Mouse (Mus musculus) liver, adult 2 months (tissue): ENCODE measurements around the gene Mctp2. TPM values are rescaled to one million over a fixed set of nuclear protein-coding genes. Genes with fewer than 3 reads are reported as not detected.
A peak's percentile ranks its signal among the peaks of the same experiment; 100 is the strongest.

Experiments
- DNase-seq: peaks from one replicate; pipeline ENCODE4 v3.0.0-alpha.2; 2011; ENCODE audit warnings: low read depth, low spot score; ENCODE audit errors: extremely low read depth
- H3K27ac ChIP-seq: fragments of 200-500 bp; replicated peaks from 2 replicates; pipeline ENCODE4 v1.5.1; 2012; ENCODE audit warnings: low read depth, mild to moderate bottlenecking, control low read depth, inconsistent platforms, low read length; ENCODE audit not compliant: insufficient read depth
- H3K27me3 ChIP-seq: fragments of 200-500 bp; 2 replicates; pipeline ENCODE4 v1.6.1; 2012; ENCODE audit warnings: mild to moderate bottlenecking, moderate library complexity, low read length, inconsistent platforms; ENCODE audit not compliant: control insufficient read depth, insufficient read depth
- H3K36me3 ChIP-seq: fragments of 200-500 bp; 2 replicates; pipeline ENCODE4 v1.6.1; 2012; ENCODE audit warnings: low read length, inconsistent platforms; ENCODE audit not compliant: control insufficient read depth, insufficient read depth
- H3K4me1 ChIP-seq: fragments of 200-500 bp; 2 replicates; pipeline ENCODE4 v1.6.1; 2011; ENCODE audit warnings: low read length; ENCODE audit not compliant: control insufficient read depth, insufficient read depth
- H3K4me3 ChIP-seq: fragments of 200-500 bp; 2 replicates; pipeline ENCODE4 v1.5.1; 2011; ENCODE audit warnings: low read depth, mild to moderate bottlenecking, control low read depth, low read length, moderate library complexity; ENCODE audit not compliant: insufficient read depth
- H3K79me2 ChIP-seq: fragments of 200-500 bp; 2 replicates; pipeline ENCODE4 v1.6.1; 2012; ENCODE audit warnings: inconsistent platforms, mild to moderate bottlenecking, low read length, moderate library complexity; ENCODE audit not compliant: control insufficient read depth, insufficient read depth
- H3K9ac ChIP-seq: fragments of 200-500 bp; 2 replicates; pipeline ENCODE4 v1.6.1; 2012; ENCODE audit warnings: low read depth, mild to moderate bottlenecking, control low read depth, inconsistent platforms, low read length
- CTCF ChIP-seq: fragments of 200-500 bp; IDR thresholded peaks from 2 replicates; pipeline ENCODE4 v1.5.1; 2011; ENCODE audit warnings: low read depth, low read length, control low read depth
- POLR2A ChIP-seq: fragments of 200-500 bp; IDR thresholded peaks from 2 replicates; pipeline ENCODE4 v1.6.1; 2011; ENCODE audit warnings: low read length, control low read depth; ENCODE audit not compliant: insufficient read depth; ENCODE audit errors: extremely low read depth
- WGBS: fragments of 180-500 bp; shearing (Covaris S2); methylation state at CpG from one replicate; pipeline ENCODE4 v1.1.7; 2018; 5-methylcytosine and 5-hydroxymethylcytosine counted together
- polyA plus RNA-seq: library from polyadenylated mRNA; depleted of rRNA; stranded (reverse); fragments of >200 nt; gene quantifications from 2 replicates; pipeline ENCODE4 v1.2.3, GENCODE M21; 2012; rRNA removed
- total RNA-seq: library from RNA; depleted of rRNA; stranded (reverse); fragments of >200 nt; gene quantifications from 2 replicates; pipeline ENCODE4 v1.2.3, GENCODE M21; 2014; rRNA removed

Mctp2 gene
- total RNA-seq (11.8 and 16.7 TPM in 2 replicates), polyA plus RNA-seq (3.5 and 5.4 TPM in 2 replicates)

DNA sequence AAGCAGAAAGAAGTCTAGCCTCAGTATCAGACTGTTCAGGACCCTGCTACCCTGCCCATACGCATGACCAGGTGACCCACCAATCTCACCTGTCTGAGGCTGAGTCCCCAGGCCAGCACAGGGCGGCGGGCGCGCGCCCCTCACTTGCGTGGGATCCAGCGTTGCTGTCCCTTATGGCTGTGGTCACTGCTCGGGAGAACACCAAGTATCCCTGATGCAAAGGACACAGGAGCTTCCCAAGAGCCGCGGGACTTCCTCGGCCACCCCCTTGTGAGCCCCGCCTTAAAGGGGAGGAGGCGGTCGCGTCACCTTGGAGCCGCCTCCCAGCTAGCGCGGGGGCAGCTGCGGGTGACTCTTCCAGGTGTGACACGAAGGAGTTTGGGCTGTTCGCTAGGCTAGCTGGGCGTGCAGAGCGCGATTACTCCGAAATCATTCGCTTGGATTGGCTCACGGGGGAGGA is at the start of gene Mctp2:
Mctp2 (minus strand) TSS at position 227 of the 460 bp plus-strand sequence.
- Histone ChIP-seq H3K27me3 (no peaks in the 10 kb centered on the region), H3K36me3 (no peaks in the 10 kb centered on the region), H3K4me3 (peak within 1 kb of the TSS; percentile 90), H3K9ac (peak within 1 kb of the TSS; percentile 88), H3K79me2 (peaks cover 9% of the 10 kb centered on the region), H3K4me1 (peaks cover 11% of the 10 kb centered on the region), H3K27ac (peak within 1 kb of the TSS; percentile 85)
- under 1% methylated on average over 28 of the region's 28 CpGs for WGBS
- peak; percentile 90 for DNase-seq
- TF ChIP-seq POLR2A (peak; percentile 45; the same call in 1 of the 2 replicates), CTCF (no peak)

DNA sequence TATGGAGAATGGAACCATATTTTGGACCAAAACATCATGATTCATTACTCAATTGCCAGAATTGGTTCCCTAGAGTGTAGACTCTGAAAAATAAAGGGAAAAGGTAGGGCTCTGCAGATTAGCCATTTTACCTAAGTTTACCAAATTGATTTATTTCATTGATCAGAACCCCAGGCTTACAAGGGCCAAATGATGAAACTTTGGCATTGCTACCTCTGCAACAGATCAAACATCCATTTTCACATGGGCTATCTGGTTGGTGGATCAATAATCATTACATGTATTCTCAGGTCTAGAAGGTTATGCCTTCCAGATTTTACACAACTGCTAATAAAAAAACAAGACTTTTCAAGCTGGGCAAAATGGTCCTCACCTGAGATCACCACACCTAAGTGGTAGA is 39.5 kb upstream of the Mctp2 start:
- Histone ChIP-seq H3K36me3 (no peaks in the 10 kb centered on the region), H3K27ac (no peak overlapping the region), H3K4me3 (no peak overlapping the region), H3K79me2 (no peaks in the 10 kb centered on the region), H3K9ac (no peak overlapping the region), H3K4me1 (peaks cover 10% of the 10 kb centered on the region; the same call in 1 of the 2 replicates), H3K27me3 (no peaks in the 10 kb centered on the region)
- peak; percentile 98 for DNase-seq
- TF ChIP-seq POLR2A: no peak
- TF ChIP-seq CTCF: no peak

GRCm38 (mm10) chr7:72343751-72344150 is 37.3 kb upstream of the Mctp2 start:
- TF ChIP-seq POLR2A (no peak), CTCF (peak; percentile 56; the same call in 1 of the 2 replicates)
- H3K27me3 ChIP-seq: no peaks in the 10 kb centered on the region
- 74% methylated on average over 2 of the region's 2 CpGs for WGBS
- no peak overlapping the region for H3K27ac ChIP-seq
- H3K4me1 ChIP-seq: peaks cover 10% of the 10 kb centered on the region; the same call in 1 of the 2 replicates
- no peak overlapping the region for H3K9ac ChIP-seq
- H3K4me3 ChIP-seq: no peak overlapping the region
- H3K36me3 ChIP-seq: no peaks in the 10 kb centered on the region
- no peak for DNase-seq
- no peaks in the 10 kb centered on the region for H3K79me2 ChIP-seq

GRCm38 (mm10) chr7:72342822-72343221 is 36.4 kb upstream of the Mctp2 start:
- Histone ChIP-seq H3K27ac (no peak overlapping the region), H3K27me3 (no peaks in the 10 kb centered on the region), H3K4me3 (no peak overlapping the region), H3K9ac (no peak overlapping the region), H3K79me2 (no peaks in the 10 kb centered on the region), H3K36me3 (no peaks in the 10 kb centered on the region), H3K4me1 (peaks cover 10% of the 10 kb centered on the region; the same call in 1 of the 2 replicates)
- DNase-seq: peak; percentile 67
- WGBS: 39% methylated on average over 2 of the region's 2 CpGs
- no peak for TF ChIP-seq POLR2A
- peak; percentile 32; the same call in 1 of the 2 replicates for TF ChIP-seq CTCF

GRCm38 (mm10) chr7:72325961-72326360 is 19.6 kb upstream of the Mctp2 start:
- 61% methylated on average over 5 of the region's 5 CpGs for WGBS

GRCm38 (mm10) chr7:72320906-72321305 is 14.5 kb upstream of the Mctp2 start:
- Histone ChIP-seq H3K4me1 (peaks cover 5% of the 10 kb centered on the region), H3K27ac (no peak overlapping the region), H3K9ac (no peak overlapping the region), H3K79me2 (no peaks in the 10 kb centered on the region), H3K27me3 (no peaks in the 10 kb centered on the region), H3K36me3 (no peaks in the 10 kb centered on the region), H3K4me3 (no peak overlapping the region)
- WGBS: 84% methylated on average over 4 of the region's 4 CpGs
- DNase-seq: no peak
- no peak for TF ChIP-seq CTCF

More at GRCm38 (mm10) chr7:72325961-72326360, 19.6 kb upstream of the Mctp2 start:
- H3K36me3 ChIP-seq: no peaks in the 10 kb centered on the region
- no peaks in the 10 kb centered on the region for H3K79me2 ChIP-seq
- H3K4me3 ChIP-seq: no peak overlapping the region
- H3K9ac ChIP-seq: no peak overlapping the region
- no peaks in the 10 kb centered on the region for H3K27me3 ChIP-seq
- H3K4me1 ChIP-seq: peaks cover 2% of the 10 kb centered on the region
- DNase-seq: no peak
- TF ChIP-seq CTCF: no peak
- no peak for TF ChIP-seq POLR2A
- H3K27ac ChIP-seq: no peak overlapping the region
